Mouse (Mus musculus): ENCODE results near the gene Cct7.

- TF ChIP-seq POLR2A (IDR thresholded peaks at IDR 0.05; ENCODE audit: borderline replicate concordance, insufficient read depth, low read length), result no peak
- TF ChIP-seq CTCF (IDR thresholded peaks at IDR 0.05; ENCODE audit: borderline replicate concordance, insufficient read depth, low read depth, low read length), result no peak
These were observed 4.0 kb upstream of the Cct7 start for GRCm38 (mm10) chr6:85447351-85447750.

Data from cerebellum, adult 2 months (tissue).